Mouse (Mus musculus) neural tube, embryonic 12.5 days (tissue): ENCODE results near the gene Ccdc8. TPM values are rescaled to one million over a fixed set of nuclear protein-coding genes. Genes with fewer than 3 reads are reported as not detected.

ENCODE experiments used
- ATAC-seq: fragments of 200-750 bp; cut with Nextera tagmentation; 2 replicates; pipeline ENCODE4 v1.8.0; 2017; ENCODE audit warnings: low read depth, mild to moderate bottlenecking, moderate TSS enrichment, moderate library complexity; ENCODE audit not compliant: low FRiP score
- H3K27ac ChIP-seq: fragments of 300-500 bp; sonication (generic); 2 replicates; pipeline ENCODE4 v1.5.1; 2016
- H3K27me3 ChIP-seq: fragments of 300-500 bp; sonication (generic); replicated peaks from 2 replicates; pipeline ENCODE4 v1.6.1; 2016; ENCODE audit warnings: mild to moderate bottlenecking
- H3K36me3 ChIP-seq: fragments of 300-500 bp; sonication (generic); 2 replicates; pipeline ENCODE4 v1.6.1; 2016; ENCODE audit warnings: mild to moderate bottlenecking
- H3K4me1 ChIP-seq: fragments of 300-500 bp; sonication (generic); 2 replicates; pipeline ENCODE4 v1.6.1; 2016
- H3K4me2 ChIP-seq: fragments of 300-500 bp; sonication (generic); replicated peaks from 2 replicates; pipeline ENCODE4 v1.6.1; 2016; ENCODE audit warnings: mild to moderate bottlenecking
- H3K4me3 ChIP-seq: fragments of 300-500 bp; sonication (generic); 2 replicates; pipeline ENCODE4 v1.5.1; 2016
- H3K9ac ChIP-seq: fragments of 300-500 bp; sonication (generic); 2 replicates; pipeline ENCODE4 v1.6.1; 2016; ENCODE audit warnings: mild to moderate bottlenecking
- H3K9me3 ChIP-seq: fragments of 300-500 bp; sonication (generic); 2 replicates; pipeline ENCODE4 v1.6.1; 2016; ENCODE audit warnings: mild to moderate bottlenecking
- WGBS: fragments of 180-500 bp; shearing (Covaris S2); methylation state at CpG from one replicate; pipeline ENCODE4 v1.1.7; 2016; 5-methylcytosine and 5-hydroxymethylcytosine counted together
- polyA plus RNA-seq: library from polyadenylated mRNA; unstranded; fragments of >200 nt; fragmentation: Nextera tagmentation; extraction: Ambion mirVana; gene quantifications from 2 replicates; pipeline ENCODE4 v1.2.1, GENCODE M21; 2016

The Ccdc8 gene
- polyA plus RNA-seq, 1 experiment from 2014 or later, result 7.9 TPM

DNA sequence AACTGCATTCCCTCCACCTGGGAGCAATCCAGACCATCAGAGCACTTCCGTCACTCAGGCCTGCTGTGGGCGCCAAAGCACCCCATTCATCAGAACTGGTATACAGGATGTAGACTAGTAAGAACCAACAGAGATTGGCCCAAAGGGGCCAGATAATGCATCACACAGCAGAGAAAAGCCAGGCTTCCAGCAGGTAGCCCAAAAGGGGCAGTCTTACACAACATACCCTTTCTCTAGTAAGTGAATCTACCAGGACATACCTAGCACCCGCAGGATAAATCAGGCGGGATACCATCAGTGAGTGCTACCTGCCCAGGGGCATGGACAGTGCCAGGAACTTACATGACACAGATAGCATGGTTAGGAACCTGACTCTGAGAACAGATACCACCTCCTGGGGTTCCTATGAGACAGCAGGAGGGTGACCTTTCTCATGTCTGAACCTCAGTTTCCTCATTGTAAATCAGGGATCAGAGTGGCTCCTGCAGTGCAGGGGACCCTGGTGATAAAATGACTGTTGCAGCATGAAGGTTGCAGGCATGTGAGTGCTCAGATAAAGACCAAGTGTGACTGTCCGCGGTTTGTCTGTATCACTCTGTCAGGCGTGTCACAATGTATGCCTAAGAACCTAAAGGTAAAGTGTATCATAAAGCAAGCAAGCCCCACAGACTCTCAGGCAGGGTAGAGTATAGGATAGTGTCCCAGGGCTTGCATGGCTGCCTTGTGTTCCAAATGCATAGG, 27.1 kb downstream of the Ccdc8 start:
- peaks cover 90% of the 10 kb centered on the region for H3K36me3 ChIP-seq
- no peak overlapping the region for H3K4me3 ChIP-seq
- no peak for ATAC-seq
- no peaks in the 10 kb centered on the region for H3K4me1 ChIP-seq
- H3K9me3 ChIP-seq, result no peaks in the 10 kb centered on the region
- WGBS, result 92% methylated on average over 7 of the region's 7 CpGs
- no peak overlapping the region for H3K27ac ChIP-seq
- no peak overlapping the region for H3K4me2 ChIP-seq
- no peak overlapping the region for H3K9ac ChIP-seq
- H3K27me3 ChIP-seq, result no peaks in the 10 kb centered on the region

DNA sequence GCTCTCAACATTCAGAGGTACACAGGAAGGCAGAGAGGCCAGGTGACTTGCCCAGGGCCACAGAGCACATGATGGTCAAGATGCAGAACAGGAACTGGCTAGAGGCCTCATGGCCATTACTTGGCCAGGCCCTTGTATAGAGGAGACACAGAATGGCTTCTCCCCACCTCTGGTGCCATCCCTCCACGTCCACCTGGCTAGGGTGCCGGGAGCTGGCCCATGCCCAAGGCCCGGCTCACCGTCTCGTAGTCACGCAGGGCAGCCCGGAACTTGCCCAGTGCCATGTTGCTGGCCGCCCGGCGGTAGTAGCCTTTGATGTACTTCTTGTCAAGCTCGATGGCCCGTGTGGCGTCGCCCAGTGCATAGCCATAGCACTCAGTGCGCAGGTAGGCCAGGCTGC, 29.7 kb downstream of the Ccdc8 start:
- H3K4me2 ChIP-seq, result no peak overlapping the region
- H3K4me1 ChIP-seq, result peaks cover 24% of the 10 kb centered on the region
- no peak overlapping the region for H3K9ac ChIP-seq
- no peaks in the 10 kb centered on the region for H3K27me3 ChIP-seq
- 95% methylated on average over 15 of the region's 15 CpGs for WGBS
- no peak overlapping the region for H3K4me3 ChIP-seq
- no peak for ATAC-seq
- H3K27ac ChIP-seq, result no peak overlapping the region
- no peaks in the 10 kb centered on the region for H3K9me3 ChIP-seq
- peaks cover 65% of the 10 kb centered on the region for H3K36me3 ChIP-seq

DNA sequence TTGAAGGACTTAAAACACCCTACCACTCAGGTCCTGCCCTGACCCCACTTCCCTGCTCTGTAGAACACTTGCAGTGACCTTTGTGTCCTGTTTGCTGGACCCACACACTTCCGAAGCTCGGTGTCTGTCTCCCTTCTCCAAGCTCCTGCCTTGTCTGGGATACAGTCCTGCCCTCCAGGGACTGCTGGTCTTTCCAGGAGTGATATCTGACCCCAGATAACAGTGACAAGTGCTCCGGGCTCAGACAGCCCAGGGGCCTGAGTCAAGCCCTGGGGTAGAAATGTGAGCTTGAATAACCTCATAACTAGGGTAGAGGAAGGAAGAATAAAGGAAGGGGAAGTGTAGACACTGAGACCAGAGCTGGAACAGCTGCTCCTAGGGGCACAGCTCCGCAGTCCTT, 31.2 kb downstream of the Ccdc8 start:
- Histone ChIP-seq H3K9ac (no peak overlapping the region), H3K4me1 (peaks cover 24% of the 10 kb centered on the region), H3K36me3 (peaks cover 57% of the 10 kb centered on the region), H3K4me2 (no peak overlapping the region), H3K4me3 (no peak overlapping the region), H3K27ac (no peak overlapping the region), H3K9me3 (no peaks in the 10 kb centered on the region), H3K27me3 (no peaks in the 10 kb centered on the region)
- 88% methylated on average over 4 of the region's 4 CpGs for WGBS
- ATAC-seq, result no peak

DNA sequence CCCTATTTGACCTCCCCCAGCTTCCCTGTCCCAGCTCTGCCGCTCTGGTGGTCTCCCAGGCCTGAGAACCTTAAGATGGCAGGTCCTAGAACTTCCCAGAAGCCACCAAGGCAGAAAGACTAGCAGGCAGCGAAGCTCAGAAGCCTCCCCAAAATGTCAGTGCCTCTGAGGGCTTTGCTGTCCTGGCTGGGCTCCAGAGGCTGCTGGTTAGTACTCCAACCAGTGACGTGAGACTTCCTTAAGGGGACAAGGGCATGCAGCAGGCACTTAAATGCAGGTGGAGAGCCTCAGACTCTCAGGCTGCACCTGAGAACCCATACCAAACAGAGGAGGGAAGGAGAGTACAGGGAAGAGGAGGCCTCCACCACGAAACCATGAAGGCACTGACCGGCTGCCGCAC, 31.6 kb downstream of the Ccdc8 start:
- Histone ChIP-seq H3K9me3 (no peaks in the 10 kb centered on the region), H3K27me3 (no peaks in the 10 kb centered on the region), H3K4me1 (peaks cover 24% of the 10 kb centered on the region), H3K27ac (no peak overlapping the region), H3K4me3 (no peak overlapping the region), H3K9ac (no peak overlapping the region), H3K4me2 (no peak overlapping the region), H3K36me3 (peaks cover 55% of the 10 kb centered on the region)
- ATAC-seq, result no peak
- WGBS, result 94% methylated on average over 6 of the region's 6 CpGs

DNA sequence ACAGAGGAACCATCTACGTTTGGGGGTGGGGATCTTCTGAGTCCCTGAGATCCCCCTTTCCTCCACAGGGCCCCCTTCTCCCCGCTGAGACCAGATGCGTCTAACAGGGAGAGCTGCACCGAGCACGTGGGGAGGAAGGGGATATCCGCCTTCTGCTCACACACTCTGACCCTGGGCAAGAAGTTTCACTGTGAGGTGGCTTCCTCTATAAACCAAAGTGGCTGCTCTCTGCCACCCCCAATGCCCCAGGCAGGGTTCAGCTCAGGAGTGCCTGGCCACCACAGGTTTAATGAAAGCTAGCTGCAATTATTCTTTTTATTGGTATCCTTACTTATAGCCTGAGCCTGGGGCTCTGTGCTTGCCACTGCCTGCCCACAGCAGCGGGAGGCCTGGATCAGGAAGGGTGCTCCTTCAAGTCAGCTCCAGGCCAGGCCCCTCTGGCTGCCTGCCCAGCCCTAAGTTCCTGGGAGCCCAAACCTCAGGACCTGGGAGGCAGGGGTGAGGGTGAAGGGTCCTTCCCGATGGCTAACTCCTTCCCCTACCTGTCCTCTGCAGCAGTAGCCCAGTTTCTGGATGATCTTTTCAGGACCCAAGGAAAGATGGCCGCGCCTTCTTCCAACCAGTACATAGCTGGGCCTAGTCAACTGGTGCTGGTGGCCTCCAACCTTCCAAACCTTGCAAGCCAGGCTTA, 32.5 kb downstream of the Ccdc8 start:
- H3K27ac ChIP-seq, result no peak overlapping the region
- no peak overlapping the region for H3K9ac ChIP-seq
- ATAC-seq, result no peak
- peaks cover 47% of the 10 kb centered on the region for H3K36me3 ChIP-seq
- no peaks in the 10 kb centered on the region for H3K27me3 ChIP-seq
- peak overlapping the region; percentile 69; the same call in 1 of the 2 replicates for H3K4me2 ChIP-seq
- 84% methylated on average over 10 of the region's 10 CpGs for WGBS
- H3K4me1 ChIP-seq, result peaks cover 24% of the 10 kb centered on the region
- H3K9me3 ChIP-seq, result no peaks in the 10 kb centered on the region
- no peak overlapping the region for H3K4me3 ChIP-seq

DNA sequence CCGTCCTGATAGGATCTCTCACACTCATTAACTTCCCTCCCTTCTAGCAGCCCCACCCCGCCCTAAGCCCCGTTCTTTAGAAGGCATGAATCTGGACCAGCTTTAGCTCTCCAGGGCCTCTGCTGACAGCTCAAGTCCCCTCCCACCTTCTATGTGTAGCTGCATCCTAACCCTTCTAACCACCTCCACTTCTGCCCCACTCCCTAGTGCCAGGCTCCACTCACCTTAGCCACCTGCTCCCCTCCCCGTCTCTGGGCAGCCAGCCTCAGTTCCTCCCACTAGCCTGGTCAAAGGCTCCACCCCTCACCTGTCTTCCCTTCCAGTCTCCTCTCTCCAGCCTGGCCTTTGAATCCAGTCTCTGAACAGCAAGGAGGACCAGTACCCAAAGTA, 33.0 kb downstream of the Ccdc8 start:
- no peaks in the 10 kb centered on the region for H3K27me3 ChIP-seq
- no peak overlapping the region for H3K4me3 ChIP-seq
- peaks cover 24% of the 10 kb centered on the region for H3K4me1 ChIP-seq
- no peak overlapping the region for H3K9ac ChIP-seq
- ATAC-seq, result no peak
- WGBS, result 86% methylated on average over 4 of the region's 4 CpGs
- no peaks in the 10 kb centered on the region for H3K9me3 ChIP-seq
- peaks cover 42% of the 10 kb centered on the region for H3K36me3 ChIP-seq
- H3K4me2 ChIP-seq, result peak overlapping the region; percentile 69; the same call in 1 of the 2 replicates
- H3K27ac ChIP-seq, result no peak overlapping the region

DNA sequence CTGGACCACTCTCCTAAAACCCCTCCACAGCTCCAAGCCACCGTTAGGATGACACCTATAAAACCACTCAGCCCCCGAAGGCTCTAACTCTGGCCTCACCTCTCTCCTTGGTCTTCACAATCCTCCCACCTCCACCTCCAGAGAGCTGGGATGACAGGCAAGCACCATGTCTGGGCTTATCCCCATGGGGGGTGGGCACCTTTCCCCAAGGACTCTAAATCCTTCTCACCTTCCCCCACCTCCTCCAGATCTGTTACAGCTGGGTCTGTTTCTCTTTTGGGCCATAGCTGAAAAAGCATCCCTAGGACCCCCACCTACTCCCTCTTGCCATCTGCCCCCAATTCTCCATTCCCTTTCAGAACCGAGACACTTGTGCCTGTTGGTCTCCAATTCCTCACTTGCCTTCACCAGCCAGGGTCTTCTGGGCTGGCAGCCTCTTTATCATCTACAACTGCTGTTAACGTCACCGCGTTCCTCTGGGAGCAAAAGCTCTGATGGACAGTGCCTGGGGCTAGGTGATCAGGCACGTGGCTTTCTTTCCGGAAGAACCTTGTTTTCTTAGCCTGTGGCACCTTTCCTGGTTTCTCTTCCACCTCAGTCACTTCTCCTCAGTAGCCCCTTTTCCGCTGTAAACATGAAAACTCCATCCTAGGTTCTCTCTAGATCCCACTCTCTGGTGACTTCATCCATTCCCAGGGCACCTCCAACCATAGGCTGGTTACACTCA, 33.6 kb downstream of the Ccdc8 start:
- WGBS, result 85% methylated on average over 9 of the region's 9 CpGs
- Histone ChIP-seq H3K4me1 (peaks cover 24% of the 10 kb centered on the region), H3K27me3 (no peaks in the 10 kb centered on the region), H3K27ac (no peak overlapping the region), H3K4me3 (peak overlapping the region; percentile 85), H3K36me3 (peaks cover 36% of the 10 kb centered on the region), H3K9ac (0 out of 2 replicates have a peak overlapping the region, but pooled peaks have one; percentile 83), H3K9me3 (no peaks in the 10 kb centered on the region), H3K4me2 (peak overlapping the region; percentile 69)
- ATAC-seq, result no peak

DNA sequence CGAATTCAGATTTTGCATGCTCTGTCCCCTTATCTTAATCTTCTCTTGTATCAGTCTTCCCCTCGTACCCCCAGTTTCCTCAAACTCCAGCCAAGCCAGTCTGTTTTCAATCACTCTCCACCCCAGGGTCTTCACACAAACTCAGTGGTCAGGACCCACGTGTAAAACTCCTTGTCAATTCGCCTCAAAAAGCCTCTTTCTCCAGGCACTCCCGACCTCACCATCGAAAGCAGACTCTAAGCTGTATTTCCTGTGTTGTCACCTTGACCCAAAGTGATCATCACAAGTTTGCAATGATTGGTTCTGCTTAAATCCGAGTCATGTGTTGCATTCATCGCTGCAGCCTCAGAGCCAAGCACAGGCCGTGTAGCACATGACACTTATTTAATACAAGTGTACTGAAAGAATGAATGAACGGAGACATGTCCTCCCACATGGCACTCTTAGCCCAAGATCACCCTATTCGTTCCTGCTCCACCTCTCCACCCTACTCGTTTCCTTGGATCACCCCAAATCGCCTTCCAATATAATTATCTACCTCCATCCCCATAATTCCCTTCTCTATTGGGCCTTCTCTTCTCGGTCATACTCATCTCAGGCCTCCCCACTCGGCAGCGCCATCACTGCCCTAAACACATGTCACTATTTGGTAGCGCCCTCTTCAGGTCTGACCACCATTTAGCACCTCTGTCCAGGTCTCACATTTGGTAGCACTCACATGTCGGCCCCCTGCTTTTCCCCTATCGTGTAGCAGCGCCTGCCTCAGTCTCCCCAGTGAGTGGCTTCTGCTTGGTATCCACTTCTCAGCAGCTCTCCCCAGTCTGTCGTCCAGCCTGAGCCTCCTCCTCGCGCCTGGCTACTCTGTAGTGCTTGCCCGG, 34.4 kb downstream of the Ccdc8 start:
- peak overlapping the region; percentile 85 for H3K4me3 ChIP-seq
- H3K9ac ChIP-seq, result peak overlapping the region; percentile 83
- 10% methylated on average over 24 of the region's 24 CpGs for WGBS
- H3K4me2 ChIP-seq, result peak overlapping the region; percentile 69
- no peaks in the 10 kb centered on the region for H3K9me3 ChIP-seq
- ATAC-seq, result peak; percentile 67; the same call in 1 of the 2 replicates
- H3K36me3 ChIP-seq, result peaks cover 27% of the 10 kb centered on the region
- peaks cover 24% of the 10 kb centered on the region for H3K4me1 ChIP-seq
- no peaks in the 10 kb centered on the region for H3K27me3 ChIP-seq
- no peak overlapping the region for H3K27ac ChIP-seq

DNA sequence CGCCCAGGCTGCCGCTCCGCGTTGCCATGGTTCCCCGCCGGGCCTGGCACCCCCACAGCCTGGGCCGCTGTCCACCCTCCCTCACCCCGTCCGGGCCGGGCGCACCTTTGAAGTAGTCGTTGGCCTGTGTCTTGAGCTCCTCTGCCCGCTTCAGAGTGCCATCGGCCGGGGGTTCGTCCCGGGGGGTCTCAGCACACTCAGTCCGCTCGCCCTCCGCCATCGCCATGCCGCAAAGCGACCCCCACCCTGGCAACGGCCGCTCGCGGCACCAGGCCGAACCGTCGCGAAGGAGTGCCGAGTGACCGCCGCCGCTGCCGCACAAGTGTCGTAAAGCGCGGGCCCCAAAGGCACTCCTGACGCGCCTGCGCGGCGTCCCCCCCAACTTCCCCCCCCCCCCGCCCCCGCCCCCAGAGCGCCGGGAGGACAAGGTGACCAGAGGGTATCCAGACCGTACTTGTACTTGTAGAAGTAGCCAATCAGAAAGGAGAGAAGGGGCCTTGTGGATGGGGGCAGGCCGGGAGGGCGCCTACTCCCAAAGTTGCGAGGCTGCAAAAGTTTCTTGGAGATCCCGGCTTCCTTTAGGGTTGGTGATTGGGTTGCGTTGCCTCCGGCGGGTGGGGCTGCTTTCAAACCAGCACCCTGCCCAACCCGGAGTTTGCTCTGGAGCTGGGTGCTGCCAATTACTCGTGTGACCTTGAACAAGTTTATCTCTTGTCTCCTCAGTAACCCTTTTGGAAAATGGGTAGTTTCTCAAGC, 35.3 kb downstream of the Ccdc8 start, which contains the start of gene Ppp5c:
Ppp5c (minus strand) TSS at position 337 of the 756 bp plus-strand sequence.
- H3K9ac ChIP-seq, result peak within 1 kb of the TSS; percentile 83
- H3K4me3 ChIP-seq, result peak within 1 kb of the TSS; percentile 85
- H3K4me1 ChIP-seq, result peaks cover 24% of the 10 kb centered on the region
- no peaks in the 10 kb centered on the region for H3K9me3 ChIP-seq
- no peak within 1 kb of the TSS for H3K27ac ChIP-seq
- no peaks in the 10 kb centered on the region for H3K27me3 ChIP-seq
- peak within 1 kb of the TSS; percentile 69 for H3K4me2 ChIP-seq
- ATAC-seq, result peak; percentile 88
- peaks cover 19% of the 10 kb centered on the region for H3K36me3 ChIP-seq
- WGBS, result under 1% methylated on average over 58 of the region's 58 CpGs

DNA sequence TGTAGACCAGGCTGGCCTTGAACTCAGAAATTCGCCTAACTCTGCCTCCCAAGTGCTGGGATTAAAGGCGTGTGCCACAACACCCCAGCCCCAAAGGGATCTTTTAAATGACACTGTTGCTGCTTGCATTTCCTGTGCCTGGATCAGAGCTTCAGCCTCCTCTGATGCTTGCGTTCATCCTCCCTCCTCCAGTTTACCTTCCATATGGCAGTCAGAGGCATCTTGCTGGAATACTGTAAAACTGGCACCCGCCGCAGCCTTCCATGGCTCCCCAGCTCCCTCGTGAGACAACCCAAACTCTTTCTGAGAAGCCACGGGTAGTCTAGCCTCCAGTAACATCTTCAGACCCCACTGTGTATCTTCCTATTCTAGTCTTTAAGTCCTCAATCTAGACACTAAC, 36.4 kb downstream of the Ccdc8 start:
- Histone ChIP-seq H3K27me3 (no peaks in the 10 kb centered on the region), H3K4me3 (no peak overlapping the region), H3K4me1 (peaks cover 24% of the 10 kb centered on the region), H3K4me2 (no peak overlapping the region), H3K27ac (no peak overlapping the region), H3K9ac (no peak overlapping the region), H3K9me3 (no peaks in the 10 kb centered on the region), H3K36me3 (peaks cover 7% of the 10 kb centered on the region; the same call in 1 of the 2 replicates)
- WGBS, result 80% methylated on average over 7 of the region's 7 CpGs
- ATAC-seq, result no peak

DNA sequence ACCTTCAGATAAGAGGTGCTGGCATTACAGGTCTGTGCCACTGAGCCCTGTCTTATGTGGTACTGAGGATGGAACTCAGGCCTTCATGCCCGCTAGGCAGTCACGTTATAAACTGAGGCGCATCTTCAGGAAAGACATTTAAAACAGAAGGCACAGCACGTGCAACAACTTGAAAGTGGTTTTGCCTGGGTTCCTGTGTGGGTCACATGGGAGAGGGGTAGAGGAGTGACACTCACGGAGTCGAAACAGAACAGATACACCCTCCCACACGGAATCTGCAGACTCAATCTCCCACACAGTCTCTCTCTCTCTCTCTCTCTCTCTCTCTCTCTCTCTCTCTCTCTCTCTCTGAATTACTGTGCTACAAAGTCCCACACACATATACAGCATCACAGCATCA, 37.7 kb downstream of the Ccdc8 start:
- 84% methylated on average over 7 of the region's 7 CpGs for WGBS
- Histone ChIP-seq H3K4me1 (peaks cover 20% of the 10 kb centered on the region), H3K4me3 (no peak overlapping the region), H3K9me3 (no peaks in the 10 kb centered on the region), H3K9ac (no peak overlapping the region), H3K36me3 (no peaks in the 10 kb centered on the region), H3K4me2 (no peak overlapping the region), H3K27me3 (no peaks in the 10 kb centered on the region), H3K27ac (no peak overlapping the region)
- ATAC-seq, result no peak
